Mouse (Mus musculus): Measurements from ENCODE around the gene Dguok.

GRCm38 (mm10) chr6:83453706-83454105 lies 53.1 kb downstream of the Dguok start:
- no peak for TF ChIP-seq RAD21 (IDR thresholded peaks at IDR 0.05; ENCODE audit: low read depth, low read length)
- no peak for TF ChIP-seq GABPA (IDR thresholded peaks at IDR 0.05; ENCODE audit: insufficient replicate concordance, low read depth, low read length)
- TF ChIP-seq RCOR1 (conservative IDR thresholded peaks at IDR 0.05; ENCODE audit: low read depth, low read length): no peak
- TF ChIP-seq USF1 (IDR thresholded peaks at IDR 0.05; ENCODE audit: low read depth, low read length): no peak
- TF ChIP-seq KAT2A (IDR thresholded peaks at IDR 0.05; ENCODE audit: insufficient replicate concordance, low read length): no peak
- no peak for TF ChIP-seq MYC (IDR thresholded peaks at IDR 0.05; ENCODE audit: low read depth, low read length)

All from CH12.LX (cell line).